Mouse (Mus musculus) limb, embryonic 12.5 days (tissue): ENCODE data around the gene Plpp3. TPM values are rescaled to one million over a fixed set of nuclear protein-coding genes. Genes with fewer than 3 reads are reported as not detected.

Experiments
- ATAC-seq: fragments of 200-750 bp; cut with Nextera tagmentation; 2 replicates; pipeline ENCODE4 v1.8.0; 2017; ENCODE audit warnings: low read depth, moderate TSS enrichment; ENCODE audit not compliant: insufficient number of reproducible peaks, insufficient read depth, low FRiP score, low TSS enrichment
- H3K27ac ChIP-seq: fragments of 300-500 bp; sonication (generic); 2 replicates; pipeline ENCODE4 v1.5.1; 2016; ENCODE audit warnings: mild to moderate bottlenecking, moderate library complexity
- H3K27me3 ChIP-seq: fragments of 300-500 bp; sonication (generic); 2 replicates; pipeline ENCODE4 v1.6.1; 2016; ENCODE audit warnings: mild to moderate bottlenecking, moderate library complexity
- H3K36me3 ChIP-seq: fragments of 300-500 bp; sonication (generic); 2 replicates; pipeline ENCODE4 v1.6.1; 2016; ENCODE audit warnings: mild to moderate bottlenecking, moderate library complexity
- H3K4me1 ChIP-seq: fragments of 300-500 bp; sonication (generic); replicated peaks from 2 replicates; pipeline ENCODE4 v1.6.1; 2016
- H3K4me2 ChIP-seq: fragments of 300-500 bp; sonication (generic); 2 replicates; pipeline ENCODE4 v1.6.1; 2016; ENCODE audit warnings: mild to moderate bottlenecking, moderate library complexity
- H3K4me3 ChIP-seq: fragments of 300-500 bp; sonication (generic); replicated peaks from 2 replicates; pipeline ENCODE4 v1.5.1; 2016; ENCODE audit warnings: mild to moderate bottlenecking
- H3K9ac ChIP-seq: fragments of 300-500 bp; sonication (generic); replicated peaks from 2 replicates; pipeline ENCODE4 v1.6.1; 2016; ENCODE audit warnings: mild to moderate bottlenecking, moderate library complexity
- H3K9me3 ChIP-seq: fragments of 300-500 bp; sonication (generic); 2 replicates; pipeline ENCODE4 v1.6.1; 2016; ENCODE audit warnings: mild to moderate bottlenecking, moderate library complexity
- WGBS: fragments of 180-500 bp; shearing (Covaris S2); methylation state at CpG from one replicate; pipeline ENCODE4 v1.1.7; 2016; 5-methylcytosine and 5-hydroxymethylcytosine counted together
- polyA plus RNA-seq: library from polyadenylated mRNA; unstranded; fragments of >200 nt; fragmentation: Nextera tagmentation; extraction: Ambion mirVana; gene quantifications from 2 replicates; pipeline ENCODE4 v1.2.1, GENCODE M21; 2016

Gene Plpp3
- 96.0 and 110 TPM in 2 replicates for polyA plus RNA-seq

GRCm38 (mm10) chr4:105157276-105158168 lies at the start of gene Plpp3:
TSS of gene Plpp3 (plus strand) at chr4:105157347.
- H3K9me3 ChIP-seq = no peaks in the 10 kb centered on the region; the same call in 1 of the 2 replicates
- H3K9ac ChIP-seq = peak within 1 kb of the TSS; percentile 97
- ATAC-seq = peak; percentile 91
- peaks cover 37% of the 10 kb centered on the region for H3K4me1 ChIP-seq
- H3K4me3 ChIP-seq = peak within 1 kb of the TSS; percentile 93
- peak within 1 kb of the TSS; percentile 99 for H3K27ac ChIP-seq
- peaks cover 18% of the 10 kb centered on the region for H3K36me3 ChIP-seq
- peak within 1 kb of the TSS; percentile 69 for H3K4me2 ChIP-seq
- under 1% methylated on average over 77 of the region's 77 CpGs for WGBS
- no peaks in the 10 kb centered on the region for H3K27me3 ChIP-seq

DNA sequence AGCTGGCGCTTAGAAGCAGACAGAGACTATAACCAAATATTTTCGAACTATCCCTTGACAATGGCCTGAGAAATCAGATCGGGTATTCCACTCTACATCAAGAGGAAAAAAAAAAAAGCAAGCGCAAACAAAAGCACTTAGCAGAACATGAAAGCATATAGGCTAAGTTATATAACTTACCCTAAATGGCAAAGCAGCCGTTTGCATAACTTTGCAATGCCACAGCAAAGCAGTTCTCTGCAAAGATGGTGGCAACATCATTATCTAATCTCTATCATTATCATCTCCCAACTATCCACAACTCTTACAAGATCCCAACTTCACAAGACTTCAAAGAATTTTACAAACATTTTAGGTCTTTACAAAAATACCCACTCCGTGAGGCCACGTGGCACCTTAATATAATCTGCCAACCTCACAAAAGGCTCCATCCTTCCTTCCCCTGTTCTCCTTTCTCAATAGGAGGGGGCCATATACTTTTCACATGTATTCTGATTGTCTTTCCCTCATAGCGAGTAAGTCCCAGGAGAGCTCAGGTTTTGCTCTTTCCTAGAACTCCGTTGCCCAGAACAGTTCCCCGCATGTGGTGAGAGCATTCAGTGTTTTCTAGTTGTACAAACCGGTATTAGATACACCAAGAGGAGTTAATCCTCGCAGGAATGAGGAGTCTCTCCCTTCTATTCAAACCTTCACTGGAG lies 49.1 kb upstream of the Plpp3 start:
- H3K4me3 ChIP-seq = no peak overlapping the region
- H3K4me1 ChIP-seq = peaks cover 13% of the 10 kb centered on the region; the same call in 1 of the 2 replicates
- 0 out of 2 replicates have a peak overlapping the region, but pooled peaks have one; percentile 92 for H3K4me2 ChIP-seq
- WGBS = 68% methylated on average over 12 of the region's 12 CpGs
- no peak overlapping the region for H3K9ac ChIP-seq
- no peak for ATAC-seq
- no peaks in the 10 kb centered on the region for H3K36me3 ChIP-seq
- H3K27ac ChIP-seq = no peak overlapping the region
- H3K9me3 ChIP-seq = no peaks in the 10 kb centered on the region
- peaks cover 22% of the 10 kb centered on the region for H3K27me3 ChIP-seq

DNA sequence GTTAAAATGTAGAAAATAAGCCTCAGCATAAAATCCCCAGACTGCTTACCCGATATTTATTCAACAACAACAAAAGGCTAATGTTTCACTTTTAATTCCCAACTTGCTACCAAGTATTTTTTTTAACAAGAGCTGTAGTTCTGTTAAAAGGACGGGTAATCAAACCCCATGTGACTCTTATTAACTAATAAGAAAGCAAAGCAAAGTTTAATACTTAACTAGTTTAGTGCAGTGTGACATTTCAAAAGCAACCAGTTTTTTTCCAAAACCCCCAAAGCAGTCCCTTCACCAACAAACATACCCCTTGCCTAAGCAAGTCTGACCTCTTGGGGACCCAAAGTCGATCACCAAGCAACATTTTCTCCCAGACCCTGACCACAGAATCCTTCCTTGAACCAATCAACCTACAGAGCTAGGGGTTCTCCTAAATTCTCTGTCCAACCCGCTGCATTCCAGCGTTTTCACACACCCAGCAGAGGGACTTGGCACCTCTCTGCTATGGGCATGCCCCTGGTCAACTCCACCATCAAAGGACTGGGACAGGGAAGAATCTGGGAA lies 48.4 kb upstream of the Plpp3 start:
- ATAC-seq = no peak
- peak overlapping the region; percentile 71 for H3K4me3 ChIP-seq
- H3K9ac ChIP-seq = peak overlapping the region; percentile 75; the same call in 1 of the 2 replicates
- WGBS = 21% methylated on average over 5 of the region's 5 CpGs
- peak overlapping the region; percentile 92 for H3K4me2 ChIP-seq
- no peak overlapping the region for H3K27ac ChIP-seq
- peaks cover 13% of the 10 kb centered on the region; the same call in 1 of the 2 replicates for H3K4me1 ChIP-seq
- no peaks in the 10 kb centered on the region for H3K9me3 ChIP-seq
- H3K27me3 ChIP-seq = peaks cover 22% of the 10 kb centered on the region
- H3K36me3 ChIP-seq = no peaks in the 10 kb centered on the region

GRCm38 (mm10) chr4:105109199-105109989 lies 47.8 kb upstream of the Plpp3 start, which contains the start of gene Prkaa2:
TSS of gene Prkaa2 (minus strand) at chr4:105109890.
- Histone ChIP-seq H3K27ac (no peak within 1 kb of the TSS), H3K4me1 (peaks cover 13% of the 10 kb centered on the region; the same call in 1 of the 2 replicates), H3K9me3 (no peaks in the 10 kb centered on the region), H3K27me3 (peaks cover 22% of the 10 kb centered on the region), H3K36me3 (no peaks in the 10 kb centered on the region), H3K4me3 (peak within 1 kb of the TSS; percentile 71), H3K9ac (peak within 1 kb of the TSS; percentile 75), H3K4me2 (peak within 1 kb of the TSS; percentile 92)
- WGBS = 1% methylated on average over 74 of the region's 80 CpGs
- peak; percentile 86 for ATAC-seq

- WGBS = 3% methylated on average over 23 of the region's 24 CpGs
- no peak overlapping the region for H3K27ac ChIP-seq
- ATAC-seq = peak; percentile 74
- H3K9me3 ChIP-seq = no peaks in the 10 kb centered on the region
- no peaks in the 10 kb centered on the region for H3K36me3 ChIP-seq
- peaks cover 13% of the 10 kb centered on the region; the same call in 1 of the 2 replicates for H3K4me1 ChIP-seq
- H3K4me3 ChIP-seq = peak overlapping the region; percentile 71
- peak overlapping the region; percentile 92 for H3K4me2 ChIP-seq
- peaks cover 22% of the 10 kb centered on the region for H3K27me3 ChIP-seq
- H3K9ac ChIP-seq = peak overlapping the region; percentile 75
These were observed 47.0 kb upstream of the Plpp3 start for GRCm38 (mm10) chr4:105109990-105110683.

GRCm38 (mm10) chr4:105110684-105111035 lies 46.5 kb upstream of the Plpp3 start:
- Histone ChIP-seq H3K36me3 (no peaks in the 10 kb centered on the region), H3K9ac (no peak overlapping the region), H3K27me3 (peaks cover 22% of the 10 kb centered on the region), H3K4me1 (peaks cover 13% of the 10 kb centered on the region; the same call in 1 of the 2 replicates), H3K4me3 (peak overlapping the region; percentile 71), H3K9me3 (no peaks in the 10 kb centered on the region), H3K27ac (no peak overlapping the region), H3K4me2 (peak overlapping the region; percentile 92)
- ATAC-seq = no peak
- WGBS = 61% methylated on average over 4 of the region's 4 CpGs

GRCm38 (mm10) chr4:105111770-105112169 lies 45.4 kb upstream of the Plpp3 start:
- no peak overlapping the region for H3K4me3 ChIP-seq
- 85% methylated on average over 11 of the region's 11 CpGs for WGBS

GRCm38 (mm10) chr4:105113042-105113441 lies 44.1 kb upstream of the Plpp3 start:
- Histone ChIP-seq H3K27ac (no peak overlapping the region), H3K4me1 (peaks cover 13% of the 10 kb centered on the region; the same call in 1 of the 2 replicates), H3K9me3 (no peaks in the 10 kb centered on the region), H3K36me3 (no peaks in the 10 kb centered on the region), H3K4me3 (no peak overlapping the region), H3K27me3 (peaks cover 14% of the 10 kb centered on the region), H3K9ac (no peak overlapping the region), H3K4me2 (no peak overlapping the region)
- WGBS = 76% methylated on average over 5 of the region's 5 CpGs
- no peak for ATAC-seq

More at GRCm38 (mm10) chr4:105111770-105112169, 45.4 kb upstream of the Plpp3 start:
- H3K4me1 ChIP-seq = peaks cover 13% of the 10 kb centered on the region; the same call in 1 of the 2 replicates
- no peak overlapping the region for H3K4me2 ChIP-seq
- ATAC-seq = no peak
- H3K9ac ChIP-seq = no peak overlapping the region
- H3K27me3 ChIP-seq = peaks cover 22% of the 10 kb centered on the region
- H3K27ac ChIP-seq = no peak overlapping the region
- no peaks in the 10 kb centered on the region for H3K9me3 ChIP-seq
- H3K36me3 ChIP-seq = no peaks in the 10 kb centered on the region

DNA sequence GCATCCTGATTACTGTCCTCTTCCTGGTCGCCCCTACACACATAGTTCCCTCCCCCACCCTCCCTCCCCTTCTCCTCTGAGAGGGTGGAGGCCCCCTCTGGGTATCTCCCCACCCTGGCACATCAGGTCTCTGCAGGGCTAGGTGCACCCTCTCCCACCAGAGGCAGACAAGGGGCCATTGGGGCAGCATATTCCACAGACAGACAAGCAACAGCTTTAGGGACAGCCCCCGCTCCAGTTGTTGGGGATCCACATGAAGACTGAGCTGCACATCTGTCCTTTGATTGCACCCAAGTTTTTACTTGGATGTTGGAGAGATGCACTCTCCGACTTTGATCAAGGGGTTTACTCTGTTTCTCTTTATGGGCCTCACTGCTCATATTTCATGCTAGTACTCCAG lies 43.7 kb upstream of the Plpp3 start:
- H3K4me1 ChIP-seq = peaks cover 13% of the 10 kb centered on the region; the same call in 1 of the 2 replicates
- H3K27me3 ChIP-seq = peaks cover 9% of the 10 kb centered on the region
- no peak overlapping the region for H3K9ac ChIP-seq
- no peak for ATAC-seq
- H3K9me3 ChIP-seq = no peaks in the 10 kb centered on the region
- no peaks in the 10 kb centered on the region for H3K36me3 ChIP-seq
- no peak overlapping the region for H3K4me2 ChIP-seq
- 82% methylated on average over 3 of the region's 3 CpGs for WGBS
- H3K27ac ChIP-seq = no peak overlapping the region
- H3K4me3 ChIP-seq = no peak overlapping the region

DNA sequence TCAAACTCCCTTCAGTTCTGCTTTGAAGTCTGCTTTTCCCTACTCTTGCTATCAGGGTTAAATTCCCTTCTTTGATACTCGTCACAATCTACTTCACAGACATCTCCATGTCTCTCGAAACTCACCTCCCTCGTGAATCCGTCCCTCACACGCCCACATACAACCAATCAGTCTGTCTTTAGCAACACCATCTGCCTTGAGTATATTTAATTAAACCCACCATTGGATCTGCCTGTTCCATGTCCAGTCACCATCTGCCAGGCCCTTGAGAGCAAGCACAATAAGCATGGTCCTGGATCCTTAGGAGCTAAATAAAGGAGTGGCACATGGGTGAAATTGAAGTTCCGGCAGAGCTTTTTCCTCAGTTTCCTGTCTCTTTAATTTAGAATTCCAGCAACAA lies 36.1 kb upstream of the Plpp3 start:
- Histone ChIP-seq H3K27me3 (no peaks in the 10 kb centered on the region), H3K9ac (no peak overlapping the region), H3K4me3 (no peak overlapping the region), H3K4me2 (no peak overlapping the region), H3K27ac (no peak overlapping the region), H3K4me1 (no peaks in the 10 kb centered on the region), H3K9me3 (no peaks in the 10 kb centered on the region), H3K36me3 (no peaks in the 10 kb centered on the region)
- no peak for ATAC-seq
- WGBS = 82% methylated on average over 6 of the region's 6 CpGs
